Mouse (Mus musculus): ENCODE data around the gene Itga10. TPM values are rescaled to one million over a fixed set of nuclear protein-coding genes. Genes with fewer than 3 reads are reported as not detected.

The Itga10 gene
- polyA plus RNA-seq (2016; fragmentation: Nextera tagmentation; extraction: Ambion mirVana): 0.31 and 0.35 TPM in 2 replicates

DNA sequence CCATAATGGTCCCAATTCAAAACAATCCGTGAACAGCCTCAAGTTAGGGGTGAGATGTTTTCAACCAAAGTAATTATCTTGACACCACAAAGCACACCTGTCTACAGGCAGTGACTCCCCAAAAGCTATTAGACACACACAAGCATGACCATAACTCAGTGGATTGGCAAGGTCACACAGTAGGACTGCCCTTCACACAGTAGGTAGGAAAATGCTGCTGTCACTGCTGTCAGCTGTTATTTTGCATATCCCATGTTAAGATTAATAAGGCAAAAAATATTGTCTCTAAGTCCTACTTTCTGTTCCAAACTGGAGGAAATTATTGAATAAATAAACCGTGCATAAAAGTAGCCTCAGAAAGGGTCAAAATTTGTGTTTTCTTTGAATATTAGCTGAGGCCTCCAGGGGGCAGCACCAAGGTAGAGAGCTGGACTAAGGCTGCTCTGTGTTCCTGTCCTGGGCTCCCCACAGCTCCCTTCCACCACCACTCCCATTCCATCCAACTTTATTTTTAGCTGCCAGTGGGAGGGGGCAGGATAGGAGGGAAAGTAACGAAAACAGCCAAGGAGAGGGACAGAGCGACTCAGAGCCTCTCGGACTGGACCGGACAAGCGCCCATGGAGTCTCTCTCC, at the start of gene Itga10:
TSS of gene Itga10 (plus strand) at position 567 of the 632 bp plus-strand sequence.
- 65% methylated on average over 7 of the region's 7 CpGs for WGBS
- peaks cover 38% of the 10 kb centered on the region for H3K36me3 ChIP-seq
- no peaks in the 10 kb centered on the region for H3K9me3 ChIP-seq
- H3K27me3 ChIP-seq (ENCODE audit: insufficient read depth, poor library complexity, severe bottlenecking): no peaks in the 10 kb centered on the region
- DNase-seq (ENCODE audit: low spot score): peak; percentile 20
- H3K4me3 ChIP-seq: no peak within 1 kb of the TSS
- no peak within 1 kb of the TSS for H3K27ac ChIP-seq
- no peaks in the 10 kb centered on the region for H3K4me1 ChIP-seq (replicated peaks)

DNA sequence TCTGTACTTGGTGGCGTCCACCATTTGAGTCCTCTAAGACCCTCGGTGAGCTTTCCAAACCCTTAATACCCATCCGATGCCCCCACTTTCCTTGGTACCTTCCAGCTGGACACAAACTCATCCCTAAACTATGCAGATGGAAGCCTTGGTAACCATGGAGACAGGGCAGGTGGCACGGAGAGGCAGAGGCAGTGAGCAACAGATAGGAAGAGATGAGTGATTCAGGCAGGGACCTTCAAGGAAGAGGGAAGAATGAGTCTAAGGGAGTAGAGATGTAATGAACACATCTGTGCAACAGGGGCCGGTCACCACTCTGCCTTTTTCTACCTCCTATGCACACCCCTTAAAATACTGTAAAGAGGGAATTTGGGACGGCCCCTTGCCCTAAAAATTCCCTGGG, 49.7 kb upstream of the Itga10 start:
- H3K9me3 ChIP-seq: no peaks in the 10 kb centered on the region
- H3K36me3 ChIP-seq: no peaks in the 10 kb centered on the region
- peaks cover 55% of the 10 kb centered on the region for H3K27me3 ChIP-seq (ENCODE audit: insufficient read depth, poor library complexity, severe bottlenecking)
- H3K27ac ChIP-seq: no peak overlapping the region
- peaks cover 67% of the 10 kb centered on the region for H3K4me1 ChIP-seq (replicated peaks)
- no peak for DNase-seq (ENCODE audit: low spot score)
- H3K4me3 ChIP-seq: peak overlapping the region; percentile 59
- 20% methylated on average over 6 of the region's 6 CpGs for WGBS

DNA sequence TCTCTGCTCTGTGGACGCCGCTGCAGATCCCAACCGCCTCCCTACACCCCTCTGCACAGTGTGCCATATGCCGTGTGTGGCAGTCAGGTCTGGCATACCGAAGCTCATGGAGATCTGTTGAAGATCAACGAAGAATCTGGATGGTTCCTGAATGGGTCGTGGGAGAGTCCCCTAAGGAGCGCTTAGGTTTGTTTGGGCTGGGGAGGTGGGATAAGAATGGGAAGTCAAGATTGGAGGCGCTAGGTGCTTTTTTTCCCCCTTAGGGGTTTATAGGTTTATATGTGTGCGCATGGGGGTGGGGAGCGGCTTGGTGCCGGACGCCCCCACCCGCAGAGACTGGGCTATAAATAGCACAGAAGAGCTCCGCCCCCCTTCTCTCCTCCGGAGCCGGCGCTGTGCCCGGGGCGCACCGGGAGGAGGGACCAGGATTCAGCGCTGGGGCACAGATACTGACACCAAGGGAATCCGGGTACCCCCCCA, 49.1 kb upstream of the Itga10 start, which contains the start of gene Ankrd34a:
TSS of gene Ankrd34a (plus strand) at position 409 of the 480 bp plus-strand sequence.
- under 1% methylated on average over 22 of the region's 23 CpGs for WGBS
- H3K27ac ChIP-seq: peak within 1 kb of the TSS; percentile 87
- peak within 1 kb of the TSS; percentile 59 for H3K4me3 ChIP-seq
- H3K9me3 ChIP-seq: no peaks in the 10 kb centered on the region
- H3K36me3 ChIP-seq: no peaks in the 10 kb centered on the region
- peaks cover 55% of the 10 kb centered on the region for H3K27me3 ChIP-seq (ENCODE audit: insufficient read depth, poor library complexity, severe bottlenecking)
- H3K4me1 ChIP-seq (replicated peaks): peaks cover 70% of the 10 kb centered on the region
- peak; percentile 16 for DNase-seq (ENCODE audit: low spot score)

GRCm38 (mm10) chr3:96596855-96597254, 48.5 kb upstream of the Itga10 start:
- Histone ChIP-seq H3K36me3 (no peaks in the 10 kb centered on the region), H3K4me3 (peak overlapping the region; percentile 59), H3K4me1 (replicated peaks) (peaks cover 76% of the 10 kb centered on the region), H3K27ac (peak overlapping the region; percentile 87), H3K27me3 (ENCODE audit: insufficient read depth, poor library complexity, severe bottlenecking) (peaks cover 55% of the 10 kb centered on the region), H3K9me3 (no peaks in the 10 kb centered on the region)
- 1% methylated on average over 12 of the region's 12 CpGs for WGBS
- DNase-seq (ENCODE audit: low spot score): no peak

DNA sequence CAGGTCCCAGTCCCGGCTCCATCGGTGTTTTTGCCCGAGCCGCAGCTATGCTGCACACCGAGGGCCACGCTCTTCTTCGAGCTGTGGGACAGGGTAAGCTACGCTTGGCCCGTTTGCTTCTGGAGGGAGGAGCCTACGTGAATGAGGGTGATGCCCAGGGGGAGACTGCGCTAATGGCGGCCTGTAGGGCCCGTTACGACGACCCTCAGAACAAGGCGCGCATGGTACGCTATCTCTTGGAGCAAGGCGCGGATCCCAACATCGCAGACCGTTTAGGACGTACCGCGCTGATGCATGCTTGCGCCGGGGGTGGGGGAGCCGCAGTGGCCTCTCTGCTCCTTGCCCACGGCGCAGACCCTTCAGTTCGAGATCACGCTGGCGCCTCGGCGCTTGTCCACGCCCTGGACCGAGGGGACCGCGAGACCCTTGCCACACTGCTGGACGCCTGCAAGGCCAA, 47.9 kb upstream of the Itga10 start:
- peak; percentile 67 for DNase-seq (ENCODE audit: low spot score)
- Histone ChIP-seq H3K27me3 (ENCODE audit: insufficient read depth, poor library complexity, severe bottlenecking) (peaks cover 50% of the 10 kb centered on the region), H3K27ac (peak overlapping the region; percentile 87), H3K36me3 (no peaks in the 10 kb centered on the region), H3K4me3 (peak overlapping the region; percentile 59), H3K4me1 (replicated peaks) (peaks cover 77% of the 10 kb centered on the region), H3K9me3 (no peaks in the 10 kb centered on the region)
- WGBS: under 1% methylated on average over 40 of the region's 40 CpGs

GRCm38 (mm10) chr3:96598156-96599068, 47.0 kb upstream of the Itga10 start:
- H3K27ac ChIP-seq: peak overlapping the region; percentile 87

GRCm38 (mm10) chr3:96599069-96599393, 46.4 kb upstream of the Itga10 start:
- H3K9me3 ChIP-seq: no peaks in the 10 kb centered on the region
- 42% methylated on average over 8 of the region's 8 CpGs for WGBS

More at GRCm38 (mm10) chr3:96598156-96599068, 47.0 kb upstream of the Itga10 start:
- peaks cover 46% of the 10 kb centered on the region for H3K27me3 ChIP-seq (ENCODE audit: insufficient read depth, poor library complexity, severe bottlenecking)
- peak; percentile 83 for DNase-seq (ENCODE audit: low spot score)
- peaks cover 2% of the 10 kb centered on the region; the same call in 1 of the 2 replicates for H3K36me3 ChIP-seq
- under 1% methylated on average over 54 of the region's 54 CpGs for WGBS
- H3K4me3 ChIP-seq: peak overlapping the region; percentile 59
- H3K4me1 ChIP-seq (replicated peaks): peaks cover 77% of the 10 kb centered on the region
- H3K9me3 ChIP-seq: no peaks in the 10 kb centered on the region

GRCm38 (mm10) chr3:96599411-96599810, 46.0 kb upstream of the Itga10 start:
- peaks cover 82% of the 10 kb centered on the region for H3K4me1 ChIP-seq (replicated peaks)
- peak overlapping the region; percentile 59; the same call in 1 of the 2 replicates for H3K4me3 ChIP-seq
- H3K27me3 ChIP-seq (ENCODE audit: insufficient read depth, poor library complexity, severe bottlenecking): peaks cover 46% of the 10 kb centered on the region
- H3K36me3 ChIP-seq: peaks cover 12% of the 10 kb centered on the region; the same call in 1 of the 2 replicates
- H3K27ac ChIP-seq: 0 out of 2 replicates have a peak overlapping the region, but pooled peaks have one; percentile 87
- DNase-seq (ENCODE audit: low spot score): no peak
- no peaks in the 10 kb centered on the region for H3K9me3 ChIP-seq
- WGBS: 64% methylated on average over 3 of the region's 3 CpGs

More at GRCm38 (mm10) chr3:96599069-96599393, 46.4 kb upstream of the Itga10 start:
- H3K36me3 ChIP-seq: peaks cover 8% of the 10 kb centered on the region; the same call in 1 of the 2 replicates
- no peak for DNase-seq (ENCODE audit: low spot score)
- H3K4me3 ChIP-seq: peak overlapping the region; percentile 59
- H3K27me3 ChIP-seq (ENCODE audit: insufficient read depth, poor library complexity, severe bottlenecking): peaks cover 46% of the 10 kb centered on the region
- peak overlapping the region; percentile 87 for H3K27ac ChIP-seq
- peaks cover 81% of the 10 kb centered on the region for H3K4me1 ChIP-seq (replicated peaks)

DNA sequence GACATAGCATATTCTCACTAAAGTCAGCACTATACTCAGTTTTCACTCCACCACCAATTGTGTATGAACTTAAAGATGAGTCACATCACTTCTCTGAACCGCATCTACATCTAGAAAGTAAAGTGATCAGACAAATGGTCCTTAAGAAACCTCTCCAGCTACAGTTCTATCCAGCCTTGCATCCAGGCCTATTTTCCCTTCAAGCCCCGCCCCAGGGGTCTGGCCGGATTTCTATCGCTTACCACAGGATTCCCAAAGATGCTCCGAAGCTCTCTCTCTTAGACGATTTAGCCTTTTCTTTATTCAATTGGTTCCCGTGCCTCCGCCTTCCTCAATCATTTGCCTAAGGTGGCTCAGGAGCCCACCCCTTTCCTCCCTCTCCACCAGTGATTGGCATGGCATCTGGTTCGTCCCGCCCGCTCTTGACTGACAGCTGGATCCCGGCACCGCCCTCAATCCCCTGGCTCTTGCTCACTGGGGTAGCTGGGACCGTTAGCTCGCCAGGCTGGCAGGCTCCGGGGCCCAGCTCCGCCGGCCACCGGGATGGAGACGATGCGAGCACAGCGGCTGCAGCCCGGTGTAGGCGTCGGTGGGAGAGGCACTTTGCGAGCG, 44.6 kb upstream of the Itga10 start, which contains the start of gene Lix1l:
TSS of gene Lix1l (plus strand) at position 511 of the 612 bp plus-strand sequence.
- 1% methylated on average over 27 of the region's 27 CpGs for WGBS
- H3K36me3 ChIP-seq: peaks cover 21% of the 10 kb centered on the region
- H3K27me3 ChIP-seq (ENCODE audit: insufficient read depth, poor library complexity, severe bottlenecking): peaks cover 34% of the 10 kb centered on the region
- peak within 1 kb of the TSS; percentile 97 for H3K27ac ChIP-seq
- H3K4me3 ChIP-seq: peak within 1 kb of the TSS; percentile 93
- peaks cover 84% of the 10 kb centered on the region for H3K4me1 ChIP-seq (replicated peaks)
- DNase-seq (ENCODE audit: low spot score): peak; percentile 94
- H3K9me3 ChIP-seq: no peaks in the 10 kb centered on the region

DNA sequence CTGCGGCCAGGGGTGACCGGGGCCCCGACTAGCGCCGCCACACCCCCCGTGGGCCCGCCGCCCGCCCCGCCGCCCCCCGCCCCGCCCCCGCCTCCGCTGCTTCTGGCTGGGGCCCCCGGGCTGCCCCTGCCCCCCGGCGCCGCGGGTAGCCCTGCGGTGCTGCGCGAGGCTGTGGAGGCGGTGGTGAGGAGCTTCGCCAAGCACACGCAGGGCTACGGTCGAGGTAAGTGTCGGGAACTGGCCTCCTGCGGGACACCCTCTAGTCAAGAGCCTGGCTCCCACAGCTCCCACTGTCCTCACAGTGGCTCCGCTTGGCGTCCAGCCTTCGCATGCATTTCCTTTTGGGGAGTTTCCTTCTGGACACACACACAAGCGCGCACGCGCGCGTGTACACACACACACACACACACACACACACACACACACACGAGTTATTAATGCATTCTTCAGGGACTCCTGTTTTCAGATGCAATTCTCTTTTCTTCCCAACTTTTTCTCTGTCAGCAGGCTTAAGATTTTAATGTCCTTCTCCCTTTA, 44.1 kb upstream of the Itga10 start:
- Histone ChIP-seq H3K4me1 (replicated peaks) (peaks cover 78% of the 10 kb centered on the region), H3K27me3 (ENCODE audit: insufficient read depth, poor library complexity, severe bottlenecking) (peaks cover 28% of the 10 kb centered on the region), H3K4me3 (peak overlapping the region; percentile 93), H3K36me3 (peaks cover 24% of the 10 kb centered on the region), H3K27ac (peak overlapping the region; percentile 97), H3K9me3 (no peaks in the 10 kb centered on the region)
- 2% methylated on average over 36 of the region's 40 CpGs for WGBS
- peak; percentile 73 for DNase-seq (ENCODE audit: low spot score)

DNA sequence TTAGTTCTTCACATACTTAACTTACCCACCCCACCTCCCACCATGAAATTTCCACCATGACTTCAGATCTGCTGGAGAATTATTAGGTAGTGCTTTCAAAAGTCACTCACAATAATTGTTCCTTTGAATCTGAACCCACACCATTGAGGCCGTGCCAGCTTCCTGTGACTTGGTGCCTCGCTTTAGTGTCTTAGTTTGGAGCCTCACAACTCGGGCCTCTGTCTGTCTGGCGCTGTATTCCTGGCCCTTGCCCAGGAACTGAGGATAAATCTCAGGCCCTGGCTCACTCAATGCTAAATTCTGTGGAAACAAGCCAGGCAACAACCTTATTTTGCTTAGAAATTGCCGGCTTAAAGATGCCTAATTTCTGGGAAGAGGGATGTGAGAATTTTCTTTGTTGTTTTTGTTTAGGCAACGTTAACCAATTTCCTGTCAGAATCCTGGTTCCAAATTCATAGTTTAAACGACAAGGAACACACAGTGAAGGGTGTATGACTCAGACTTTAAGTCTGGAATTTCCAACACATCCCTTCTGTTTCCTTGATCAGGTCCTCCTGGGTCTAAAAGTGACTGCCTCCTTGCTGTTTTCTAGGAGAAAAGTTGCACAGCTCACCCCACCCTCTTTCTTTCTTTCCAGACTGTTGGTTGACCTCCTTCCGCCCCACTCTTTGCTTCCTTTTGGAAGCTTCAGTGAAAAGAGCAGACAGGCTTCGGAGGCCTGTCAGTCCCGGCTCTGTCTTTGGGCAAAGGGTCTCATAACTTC, 43.3 kb upstream of the Itga10 start:
- 24% methylated on average over 10 of the region's 10 CpGs for WGBS

More for the DNA sequence above, 43.3 kb upstream of the Itga10 start:
- no peak for DNase-seq (ENCODE audit: low spot score)
- Histone ChIP-seq H3K36me3 (peaks cover 29% of the 10 kb centered on the region), H3K4me3 (peak overlapping the region; percentile 93), H3K27me3 (ENCODE audit: insufficient read depth, poor library complexity, severe bottlenecking) (peaks cover 20% of the 10 kb centered on the region), H3K27ac (peak overlapping the region; percentile 97), H3K9me3 (no peaks in the 10 kb centered on the region), H3K4me1 (replicated peaks) (peaks cover 70% of the 10 kb centered on the region)

Measured in hindbrain, embryonic 10.5 days (tissue).